Mouse (Mus musculus) midbrain, embryonic 16.5 days (tissue): ENCODE results near the gene Pabpn1l. TPM values are rescaled to one million over a fixed set of nuclear protein-coding genes. Genes with fewer than 3 reads are reported as not detected.

Experiments used
- ATAC-seq: fragments of 200-750 bp; cut with Nextera tagmentation; 2 replicates; pipeline ENCODE4 v1.8.0; 2017; ENCODE audit warnings: moderate TSS enrichment
- H3K27ac ChIP-seq: fragments of 300-500 bp; sonication (generic); 2 replicates; pipeline ENCODE4 v1.5.1; 2014; ENCODE audit warnings: mild to moderate bottlenecking, low read length, mixed read lengths
- H3K27me3 ChIP-seq: fragments of 300-500 bp; sonication (generic); 2 replicates; pipeline ENCODE4 v1.6.1; 2014; ENCODE audit warnings: low read depth, low read length, mixed read lengths; ENCODE audit not compliant: control insufficient read depth, insufficient read depth
- H3K36me3 ChIP-seq: fragments of 300-500 bp; sonication (generic); 2 replicates; pipeline ENCODE4 v1.6.1; 2014; ENCODE audit warnings: mild to moderate bottlenecking, low read length, moderate library complexity, mixed read lengths; ENCODE audit not compliant: control insufficient read depth, insufficient read depth
- H3K4me1 ChIP-seq: fragments of 300-500 bp; sonication (generic); 2 replicates; pipeline ENCODE4 v1.6.1; 2014; ENCODE audit warnings: mild to moderate bottlenecking, low read length, mixed read lengths; ENCODE audit not compliant: control insufficient read depth, insufficient read depth
- H3K4me2 ChIP-seq: fragments of 300-500 bp; sonication (generic); 2 replicates; pipeline ENCODE4 v1.6.1; 2014; ENCODE audit warnings: mild to moderate bottlenecking, low read length, mixed read lengths
- H3K4me3 ChIP-seq: fragments of 300-500 bp; sonication (generic); 2 replicates; pipeline ENCODE4 v1.5.1; 2014; ENCODE audit warnings: low read depth, mild to moderate bottlenecking, low read length, moderate library complexity, mixed read lengths
- H3K9ac ChIP-seq: fragments of 300-500 bp; sonication (generic); 2 replicates; pipeline ENCODE4 v1.6.1; 2014; ENCODE audit warnings: low read depth, low read length, mixed read lengths
- H3K9me3 ChIP-seq: fragments of 300-500 bp; sonication (generic); replicated peaks from 2 replicates; pipeline ENCODE4 v1.6.1; 2014; ENCODE audit warnings: mild to moderate bottlenecking, low read length, mixed read lengths; ENCODE audit not compliant: control insufficient read depth, poor library complexity, severe bottlenecking
- WGBS: fragments of 180-500 bp; shearing (Covaris S2); extraction: QIAGEN DNeasy Blood & Tissue Kit; methylation state at CpG from one replicate; pipeline ENCODE4 v1.1.7; 2014; 5-methylcytosine and 5-hydroxymethylcytosine counted together
- polyA plus RNA-seq: library from polyadenylated mRNA; unstranded; fragments of >200 nt; fragmentation: Nextera tagmentation; extraction: Ambion mirVana; gene quantifications from 2 replicates; pipeline ENCODE4 v1.2.1, GENCODE M21; 2015

The Pabpn1l gene
- polyA plus RNA-seq, 1 experiment from 2014 or later, result not detected

DNA sequence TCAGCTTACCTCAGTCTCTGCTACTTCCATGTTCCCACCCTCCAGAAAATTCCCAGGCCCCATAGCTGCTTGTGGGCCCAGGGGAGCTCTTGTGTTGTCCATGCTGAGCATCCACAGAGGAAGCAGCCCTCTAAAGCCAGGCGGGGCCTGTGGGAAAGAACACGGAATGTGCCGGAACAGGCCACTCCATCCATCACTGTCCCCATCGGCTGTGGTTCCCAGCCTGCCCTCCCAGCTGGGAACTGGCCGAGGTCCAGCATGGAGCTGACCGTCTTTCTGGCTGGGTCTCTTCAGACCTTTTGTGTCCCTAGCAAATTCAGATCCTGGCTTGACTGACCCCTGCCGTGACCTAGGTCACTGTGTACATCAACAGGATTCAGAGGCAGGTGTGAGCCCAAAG is 32.2 kb upstream of the Pabpn1l start:
- WGBS, result 81% methylated on average over 7 of the region's 7 CpGs
- Histone ChIP-seq H3K9me3 (no peaks in the 10 kb centered on the region), H3K9ac (no peak overlapping the region), H3K4me3 (no peak overlapping the region), H3K4me2 (no peak overlapping the region), H3K27me3 (no peaks in the 10 kb centered on the region), H3K4me1 (0 out of 2 replicates have a peak, but pooled peaks cover 2% of the 10 kb centered on the region), H3K36me3 (no peaks in the 10 kb centered on the region), H3K27ac (no peak overlapping the region)
- no peak for ATAC-seq

DNA sequence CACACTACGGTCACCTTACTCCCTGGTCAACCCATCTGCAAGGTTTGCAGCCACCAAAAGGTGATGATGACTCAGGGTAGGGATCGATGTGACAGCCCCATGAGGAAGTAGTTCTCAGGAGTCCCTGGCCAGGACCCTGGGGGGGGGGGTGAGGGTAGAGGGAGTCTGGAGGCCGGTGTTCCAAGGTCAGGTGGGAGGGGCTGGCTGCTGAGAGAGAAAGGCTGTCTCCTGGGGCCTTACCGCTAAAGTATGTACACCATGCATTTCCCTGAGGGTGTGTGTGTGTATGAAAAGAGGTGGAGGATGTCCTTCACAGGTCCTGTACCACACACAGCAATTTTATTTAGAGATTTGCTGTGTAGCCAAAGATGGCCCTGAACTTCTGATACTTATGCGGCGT is 30.1 kb upstream of the Pabpn1l start:
- Histone ChIP-seq H3K4me3 (no peak overlapping the region), H3K27me3 (no peaks in the 10 kb centered on the region), H3K9ac (no peak overlapping the region), H3K4me1 (0 out of 2 replicates have a peak, but pooled peaks cover 2% of the 10 kb centered on the region), H3K9me3 (no peaks in the 10 kb centered on the region), H3K27ac (no peak overlapping the region), H3K4me2 (no peak overlapping the region), H3K36me3 (peaks cover 6% of the 10 kb centered on the region)
- WGBS, result 80% methylated on average over 6 of the region's 6 CpGs
- no peak for ATAC-seq

DNA sequence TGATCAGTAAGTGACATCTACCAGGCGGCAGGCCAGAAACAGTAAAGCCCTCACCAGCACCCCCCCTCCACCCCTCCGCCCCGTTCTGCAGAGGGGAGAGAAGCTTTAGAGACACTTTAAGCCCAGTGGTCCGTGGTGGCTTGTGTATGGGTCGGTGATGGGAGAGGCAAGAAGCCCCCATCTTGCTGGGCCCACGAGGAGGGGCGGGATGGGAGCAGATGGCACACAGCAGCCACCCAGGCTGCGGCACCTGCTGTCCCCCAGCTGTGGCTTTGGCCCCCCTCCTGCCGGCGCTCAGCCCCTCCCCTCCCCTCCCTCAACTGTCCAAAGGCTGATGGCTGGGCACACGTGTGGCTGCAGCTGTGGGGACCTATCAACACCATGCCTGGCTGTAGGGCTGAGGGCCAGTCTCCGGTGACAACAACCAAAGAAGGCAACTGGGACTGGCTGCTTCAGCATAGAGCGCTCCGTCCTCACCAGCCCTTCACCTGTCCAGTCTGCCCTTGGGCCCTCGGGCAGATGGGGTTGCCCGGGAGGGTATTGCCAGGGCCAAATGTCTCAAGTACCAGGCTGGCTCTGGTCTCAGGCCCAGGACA is 28.9 kb upstream of the Pabpn1l start:
- H3K4me2 ChIP-seq, result no peak overlapping the region
- 0 out of 2 replicates have a peak, but pooled peaks cover 2% of the 10 kb centered on the region for H3K4me1 ChIP-seq
- ATAC-seq, result no peak
- no peak overlapping the region for H3K4me3 ChIP-seq
- no peaks in the 10 kb centered on the region for H3K27me3 ChIP-seq
- no peak overlapping the region for H3K27ac ChIP-seq
- H3K9ac ChIP-seq, result peak overlapping the region; percentile 30; the same call in 1 of the 2 replicates
- peaks cover 11% of the 10 kb centered on the region for H3K36me3 ChIP-seq
- WGBS, result 55% methylated on average over 15 of the region's 16 CpGs
- no peaks in the 10 kb centered on the region for H3K9me3 ChIP-seq

DNA sequence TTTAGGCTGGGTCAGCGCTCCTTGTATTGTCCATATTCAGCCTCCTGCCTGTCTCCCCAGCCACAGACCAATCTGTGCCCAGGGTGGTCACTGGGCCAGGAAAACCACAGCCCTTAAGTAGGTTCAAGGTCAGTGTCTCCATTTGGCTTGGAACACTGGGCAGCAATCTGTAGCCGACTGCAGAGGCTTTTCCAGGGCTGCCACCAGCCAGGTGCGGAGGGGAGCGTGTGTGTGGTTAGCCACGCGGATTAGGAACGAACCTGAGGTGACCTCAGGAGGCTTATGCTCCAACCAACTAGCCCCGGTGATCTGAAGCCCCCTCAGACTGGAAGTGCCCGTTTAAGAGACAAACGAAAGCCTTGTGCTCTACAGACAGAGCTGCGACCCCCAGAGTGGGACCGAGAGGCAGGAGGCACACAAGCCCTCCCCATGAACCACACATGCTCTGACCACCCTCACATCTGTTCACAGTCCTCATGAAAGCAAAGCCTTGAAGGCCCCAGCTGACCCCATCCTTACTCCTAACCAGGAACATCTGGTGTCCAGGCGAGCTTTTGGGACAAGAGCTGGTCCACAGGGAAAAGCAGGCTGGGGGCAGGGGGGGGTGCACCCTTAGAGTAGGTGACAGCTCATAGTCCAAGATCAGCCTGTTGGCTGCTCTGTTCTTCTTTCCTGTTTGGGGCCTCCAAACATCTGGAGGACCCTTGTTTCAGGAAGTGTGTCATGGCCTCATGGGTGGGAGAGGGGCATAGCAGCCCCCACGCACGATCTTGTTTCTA is 25.8 kb upstream of the Pabpn1l start:
- H3K9ac ChIP-seq, result no peak overlapping the region
- 0 out of 2 replicates have a peak, but pooled peaks cover 2% of the 10 kb centered on the region for H3K4me1 ChIP-seq
- no peak for ATAC-seq
- H3K27ac ChIP-seq, result no peak overlapping the region
- peaks cover 11% of the 10 kb centered on the region for H3K36me3 ChIP-seq
- H3K27me3 ChIP-seq, result no peaks in the 10 kb centered on the region
- H3K4me2 ChIP-seq, result no peak overlapping the region
- H3K9me3 ChIP-seq, result no peaks in the 10 kb centered on the region
- WGBS, result 81% methylated on average over 15 of the region's 15 CpGs
- no peak overlapping the region for H3K4me3 ChIP-seq

DNA sequence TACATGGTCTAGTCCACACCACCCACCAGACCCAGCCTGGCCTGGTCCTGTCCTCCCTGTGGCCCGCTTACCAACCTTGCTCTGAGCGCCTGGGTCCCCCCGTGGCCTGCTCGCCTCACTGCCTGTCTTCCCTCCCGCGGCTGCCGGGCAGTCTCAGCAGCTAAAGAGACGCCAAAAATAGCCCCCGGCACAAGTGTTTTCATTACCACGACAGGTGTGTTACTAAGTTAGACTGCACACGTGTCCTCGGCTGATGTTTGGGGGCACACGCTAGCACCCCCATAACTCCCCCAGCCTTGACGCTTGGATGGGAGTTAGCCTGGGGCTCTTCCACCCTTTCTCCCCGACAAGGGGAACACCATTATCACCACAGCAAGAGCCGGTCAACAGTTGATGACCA is 23.8 kb upstream of the Pabpn1l start:
- no peak for ATAC-seq
- peaks cover 17% of the 10 kb centered on the region for H3K36me3 ChIP-seq
- no peak overlapping the region for H3K27ac ChIP-seq
- 0 out of 2 replicates have a peak, but pooled peaks cover under 1% of the 10 kb centered on the region for H3K4me1 ChIP-seq
- H3K9me3 ChIP-seq, result no peaks in the 10 kb centered on the region
- H3K4me2 ChIP-seq, result no peak overlapping the region
- no peaks in the 10 kb centered on the region for H3K27me3 ChIP-seq
- no peak overlapping the region for H3K4me3 ChIP-seq
- no peak overlapping the region for H3K9ac ChIP-seq
- WGBS, result 89% methylated on average over 16 of the region's 16 CpGs

DNA sequence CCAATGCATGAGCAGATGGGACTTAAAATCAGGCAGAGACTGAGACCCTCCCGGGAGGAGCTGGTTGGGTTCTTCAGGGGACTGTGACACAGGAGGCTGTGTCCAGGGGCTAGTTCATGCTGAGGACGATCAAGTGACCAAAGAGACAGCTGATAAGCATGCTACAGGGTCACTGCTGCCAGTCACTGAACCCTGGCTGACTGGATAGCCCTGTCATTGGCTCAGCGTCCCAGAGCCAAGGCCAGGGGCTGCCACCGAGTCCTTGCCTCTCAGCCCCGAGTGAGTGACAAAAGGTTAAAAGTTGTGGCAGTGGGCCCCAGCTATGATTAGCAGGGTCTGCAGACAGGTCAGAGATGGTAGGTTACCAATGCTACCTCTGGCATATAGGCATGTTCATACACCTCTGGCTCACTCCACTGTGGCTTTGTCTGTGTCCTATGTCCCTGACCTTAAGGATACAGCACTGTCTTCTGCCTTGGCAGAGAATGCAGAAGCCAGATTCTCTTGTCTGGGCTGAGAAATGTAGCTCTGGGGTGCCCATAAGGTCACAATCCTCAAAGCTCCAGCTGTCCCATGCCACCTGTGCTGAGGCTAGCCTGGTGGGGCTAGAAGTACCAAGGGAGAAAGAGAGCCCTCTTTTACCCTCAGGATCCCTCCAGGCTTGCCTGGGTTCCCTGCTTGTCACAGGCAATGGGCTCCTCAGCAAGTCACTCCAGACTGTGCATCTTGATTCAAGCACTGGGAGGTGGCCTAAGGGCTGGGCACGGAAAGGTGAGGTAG is 21.8 kb upstream of the Pabpn1l start:
- H3K9ac ChIP-seq, result no peak overlapping the region
- WGBS, result 72% methylated on average over 6 of the region's 6 CpGs
- no peaks in the 10 kb centered on the region for H3K27me3 ChIP-seq
- H3K4me3 ChIP-seq, result no peak overlapping the region
- ATAC-seq, result no peak
- H3K36me3 ChIP-seq, result peaks cover 19% of the 10 kb centered on the region
- no peak overlapping the region for H3K27ac ChIP-seq
- no peak overlapping the region for H3K4me2 ChIP-seq
- no peaks in the 10 kb centered on the region for H3K9me3 ChIP-seq
- no peaks in the 10 kb centered on the region; the same call in 1 of the 2 replicates for H3K4me1 ChIP-seq

DNA sequence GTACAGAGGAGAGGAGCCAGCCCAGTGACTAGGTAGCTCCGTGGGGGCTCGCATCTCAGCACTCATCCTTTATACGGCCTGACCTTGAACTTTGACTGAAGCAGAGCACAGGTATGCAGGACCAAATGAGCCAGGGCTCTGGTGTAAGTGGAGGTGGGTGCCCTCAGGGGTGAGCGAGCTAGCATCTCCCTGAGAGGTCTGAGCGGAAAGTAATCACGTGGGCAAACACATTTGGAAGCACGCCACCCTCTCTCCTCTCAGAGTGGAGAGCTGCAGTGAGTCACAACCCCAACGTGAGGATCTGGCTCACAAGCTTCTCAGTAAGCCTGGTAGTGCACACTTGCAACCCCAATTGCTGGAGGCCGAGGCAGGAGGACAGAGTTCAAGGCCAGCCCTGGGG is 19.5 kb upstream of the Pabpn1l start:
- 69% methylated on average over 9 of the region's 9 CpGs for WGBS
- Histone ChIP-seq H3K36me3 (peaks cover 21% of the 10 kb centered on the region; the same call in 1 of the 2 replicates), H3K9me3 (no peaks in the 10 kb centered on the region), H3K4me2 (no peak overlapping the region), H3K4me1 (no peaks in the 10 kb centered on the region; the same call in 1 of the 2 replicates), H3K4me3 (no peak overlapping the region), H3K27ac (no peak overlapping the region), H3K27me3 (no peaks in the 10 kb centered on the region), H3K9ac (no peak overlapping the region)
- ATAC-seq, result no peak

DNA sequence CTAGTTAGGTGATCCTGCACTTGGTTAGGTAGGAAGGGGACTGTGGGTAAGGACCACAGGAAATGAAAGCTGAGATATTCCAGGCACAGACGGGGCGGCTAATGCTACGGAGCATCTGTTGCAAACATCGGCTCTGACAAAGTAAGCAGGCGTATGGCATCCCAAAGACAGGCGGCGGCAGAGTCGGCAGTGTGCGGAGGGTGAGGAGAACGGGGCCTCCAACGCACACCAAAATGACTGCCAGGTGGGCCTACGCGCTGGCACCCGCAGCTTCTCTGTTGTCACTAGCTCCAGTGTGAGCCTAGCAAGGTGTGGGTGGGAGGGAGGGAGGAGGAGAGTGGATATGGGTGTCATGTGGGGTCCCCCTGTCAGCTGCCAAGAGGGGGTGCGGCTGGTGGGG is 18.9 kb upstream of the Pabpn1l start:
- Histone ChIP-seq H3K36me3 (peaks cover 18% of the 10 kb centered on the region; the same call in 1 of the 2 replicates), H3K27me3 (no peaks in the 10 kb centered on the region), H3K4me2 (no peak overlapping the region), H3K9me3 (no peaks in the 10 kb centered on the region), H3K9ac (no peak overlapping the region), H3K27ac (no peak overlapping the region), H3K4me1 (no peaks in the 10 kb centered on the region; the same call in 1 of the 2 replicates), H3K4me3 (no peak overlapping the region)
- 94% methylated on average over 15 of the region's 15 CpGs for WGBS
- ATAC-seq, result no peak
